Comparison of ENCODE assay signal across 17 mouse cellular contexts in genomic region chr15:54112406-54112805, GRCm38 (mm10).
"Had no signal": no experiment of that assay in that cellular context is flagged by ENCODE, and none has a peak within 500 bp of the region (broad histone marks: within the 10 kb centered on the region; RNA-seq: fewer than 3 reads in every experiment).

No protein-coding gene starts in this region.

- H3K36me3 ChIP-seq: limb, embryonic 10.5 days; liver, embryonic 15.5 days; midbrain, embryonic 15.5 days; neural tube, embryonic 13.5 days had no signal

- H3K4me3 ChIP-seq: layer of hippocampus, adult 2 months; limb, embryonic 10.5 days; liver, embryonic 15.5 days; midbrain, embryonic 15.5 days; neural tube, embryonic 13.5 days had no signal

- H3K9ac ChIP-seq: liver, embryonic 15.5 days; midbrain, embryonic 15.5 days; neural tube, embryonic 13.5 days had no signal

- H3K4me2 ChIP-seq: liver, embryonic 11.5 days; liver, embryonic 15.5 days; midbrain, embryonic 15.5 days; neural tube, embryonic 13.5 days had no signal

- H3K27me3 ChIP-seq: liver, embryonic 15.5 days; midbrain, embryonic 15.5 days; neural tube, embryonic 13.5 days had no signal

- H3K27ac ChIP-seq: kidney, postnatal 0 days; layer of hippocampus, adult 2 months; limb, embryonic 10.5 days; liver, embryonic 15.5 days; midbrain, embryonic 15.5 days; neural tube, embryonic 13.5 days; stomach, postnatal 0 days had no signal

- DNase-seq: kidney, adult 11 months; kidney, adult 9 months; kidney, postnatal 4 days; lung, adult 2 months; lung, postnatal 36 days; thymus, adult 18-20 months; thymus, postnatal 14 days had no signal

- ATAC-seq: inflammation-experienced regulatory T-cells, adult 6 months; lung, postnatal 0 days; midbrain, embryonic 15.5 days had no signal

- H3K9me3 ChIP-seq: limb, embryonic 10.5 days; liver, embryonic 15.5 days; midbrain, embryonic 15.5 days; neural tube, embryonic 13.5 days had no signal

- H3K4me1 ChIP-seq: limb, embryonic 10.5 days; liver, embryonic 15.5 days; midbrain, embryonic 15.5 days; neural tube, embryonic 13.5 days had no signal
